Comparison of ENCODE assay signal across 8 mouse cellular contexts in genomic region chr5:140749062-140749875, GRCm38 (mm10). TPM values are rescaled to one million over a fixed set of nuclear protein-coding genes. Genes with fewer than 3 reads are reported as not detected.
DNase-seq lines count a peak whose midpoint lies in the region; ATAC-seq and TF ChIP-seq lines count a peak whose summit lies in the region.

No protein-coding gene starts in this region.

- peak overlapping the region; percentile 38 for H3K4me2 ChIP-seq in hindbrain, postnatal 0 days (ENCODE audit: low read depth, low read length)

- TF ChIP-seq CTCF in hindbrain, postnatal 0 days (IDR thresholded peaks at IDR 0.05; ENCODE audit: low read depth): peak; percentile 94

- no peak overlapping the region for H3K4me3 ChIP-seq in hindbrain, postnatal 0 days (ENCODE audit: low read length)

- 18% methylated on average over 12 of the region's 12 CpGs for WGBS in hindbrain, postnatal 0 days

- no peaks in the 10 kb centered on the region for H3K9me3 ChIP-seq in hindbrain, postnatal 0 days (ENCODE audit: low read length)

- DNase-seq in cerebellum, postnatal 4 days (ENCODE audit: low spot score in 2 of 2): peak; percentile 52 to 79
- peak; percentile 30 to 46 for DNase-seq in gastrocnemius, adult 8-10 months (ENCODE audit: low spot score in 2 of 2)
- peak; percentile 89 for DNase-seq in hindbrain, postnatal 0 days (ENCODE audit: low spot score)
- peak; percentile 68 to 77 for DNase-seq in left cerebral cortex, postnatal 14 days (ENCODE audit: low spot score in 2 of 2)
- peak; percentile 72 to 82 for DNase-seq in right cerebral cortex, postnatal 10 days (ENCODE audit: low spot score in 2 of 2)
- DNase-seq in urinary bladder, postnatal 4 days (ENCODE audit: low spot score in 2 of 2): peak; percentile 66 to 76

- H3K36me3 ChIP-seq in hindbrain, postnatal 0 days (ENCODE audit: insufficient read depth, low read length): no peaks in the 10 kb centered on the region

- peaks cover 9% of the 10 kb centered on the region; the same call in 1 of the 2 replicates for H3K4me1 ChIP-seq in hindbrain, postnatal 0 days (ENCODE audit: insufficient read depth, low read length)

- no peak overlapping the region for H3K9ac ChIP-seq in hindbrain, postnatal 0 days (replicated peaks; ENCODE audit: low read length)

- ATAC-seq in activated CD4-positive, CD25-positive, alpha-beta regulatory T cell, adult 4 months: peak; percentile 66
- peak; percentile 77 for ATAC-seq in hindbrain, postnatal 0 days
- ATAC-seq in megakaryocyte-erythroid progenitor cell, adult 5-6 weeks (replicated peaks; ENCODE audit: low FRiP score, low TSS enrichment, poor library complexity, severe bottlenecking): peak; percentile 79

- H3K27ac ChIP-seq in hindbrain, postnatal 0 days: 0 out of 2 replicates have a peak overlapping the region, but pooled peaks have one; percentile 37

- intact Hi-C loops in left cerebral cortex, postnatal 14 days (cut with DNase I): loop anchor here (5.0 kb wide), 2 partner anchors 42 to 207 kb away; partner anchors contain the start of gene Brat1

- H3K27me3 ChIP-seq in hindbrain, postnatal 0 days (ENCODE audit: insufficient read depth, low read length): no peaks in the 10 kb centered on the region

RNA-seq across cellular contexts. Expression of gene Amz1, which starts 25.3 kb away (rescaled TPM):
- under 1 TPM in 1 of 2 experiments, not detected in 1; 0.17 TPM for polyA plus RNA-seq in activated CD4-positive, CD25-positive, alpha-beta regulatory T cell, adult 4 months (2017; shearing (Covaris generic))
- total RNA-seq in gastrocnemius, adult 8-10 months (2022): under 1 TPM in 3 of 4 experiments, not detected in 1; 0.12 to 0.18 (median 0.17) TPM
- 11.8 and 12.6 TPM in 2 replicates for total RNA-seq in hindbrain, postnatal 0 days (2014; rRNA removed)
- polyA plus RNA-seq in hindbrain, postnatal 0 days (2015; fragmentation: Nextera tagmentation; extraction: Ambion mirVana): 9.4 and 9.7 TPM in 2 replicates
- 10 to 100 TPM; 17.4 to 20.5 TPM for total RNA-seq in left cerebral cortex, postnatal 14 days (2021)
- total RNA-seq in megakaryocyte-erythroid progenitor cell, adult 5-6 weeks (2014; fragmentation: Nextera tagmentation): 0.46 TPM in 1 of 2 replicates, not detected in the other
- total RNA-seq in megakaryocyte-erythroid progenitor cell, adult 5-6 weeks (2017): 1.3 TPM in 1 of 2 replicates, not detected in the other

RNA-seq across cellular contexts. Expression of gene Brat1, which starts 44.5 kb away (rescaled TPM):
- polyA plus RNA-seq in activated CD4-positive, CD25-positive, alpha-beta regulatory T cell, adult 4 months (2017; shearing (Covaris generic)): 10 to 100 TPM; 10.3 to 15.2 TPM
- total RNA-seq in gastrocnemius, adult 8-10 months (2022): 1 to 10 TPM; 4.6 to 5.8 (median 5.2) TPM
- total RNA-seq in hindbrain, postnatal 0 days (2014; rRNA removed): 44.6 and 46.7 TPM in 2 replicates
- polyA plus RNA-seq in hindbrain, postnatal 0 days (2015; fragmentation: Nextera tagmentation; extraction: Ambion mirVana): 17.9 and 18.1 TPM in 2 replicates
- total RNA-seq in left cerebral cortex, postnatal 14 days (2021): 10 to 100 TPM; 24.8 to 27.4 TPM
- total RNA-seq in megakaryocyte-erythroid progenitor cell, adult 5-6 weeks (2014; fragmentation: Nextera tagmentation): 24.7 and 25.7 TPM in 2 replicates
- total RNA-seq in megakaryocyte-erythroid progenitor cell, adult 5-6 weeks (2017): 14.9 and 15.7 TPM in 2 replicates

RNA-seq across cellular contexts. Expression of gene Iqce, which starts 47.1 kb away (rescaled TPM):
- 10 to 100 TPM; 16.8 to 21.2 TPM for polyA plus RNA-seq in activated CD4-positive, CD25-positive, alpha-beta regulatory T cell, adult 4 months (2017; shearing (Covaris generic))
- total RNA-seq in gastrocnemius, adult 8-10 months (2022): 1 to 10 TPM; 1.0 to 2.9 (median 1.4) TPM
- 19.1 and 43.1 TPM in 2 replicates for total RNA-seq in hindbrain, postnatal 0 days (2014; rRNA removed)
- polyA plus RNA-seq in hindbrain, postnatal 0 days (2015; fragmentation: Nextera tagmentation; extraction: Ambion mirVana): 22.1 and 24.8 TPM in 2 replicates
- 10 to 100 TPM; 49.0 to 63.8 TPM for total RNA-seq in left cerebral cortex, postnatal 14 days (2021)
- total RNA-seq in megakaryocyte-erythroid progenitor cell, adult 5-6 weeks (2014; fragmentation: Nextera tagmentation): 23.0 and 24.6 TPM in 2 replicates
- total RNA-seq in megakaryocyte-erythroid progenitor cell, adult 5-6 weeks (2017): 5.6 and 13.0 TPM in 2 replicates

Comparison
In these comparisons a context has a peak if more than half of its experiments do, and no peak if none do; other contexts are left out.
1. DNase-seq: peak in every context shown above with its lines; median percentile 89 in hindbrain, postnatal 0 days; 77 in right cerebral cortex, postnatal 10 days; 72 in left cerebral cortex, postnatal 14 days; 71 in urinary bladder, postnatal 4 days; 66 in cerebellum, postnatal 4 days; 38 in gastrocnemius, adult 8-10 months.